Mouse (Mus musculus) forebrain, embryonic 10.5 days (tissue): ENCODE results near the gene Pard6a. TPM values are rescaled to one million over a fixed set of nuclear protein-coding genes. Genes with fewer than 3 reads are reported as not detected.

Source experiments
- DNase-seq: peaks from one replicate; pipeline ENCODE4 v3.0.0-alpha.2; 2017; ENCODE audit warnings: low spot score; ENCODE audit errors: extremely low spot score
- H3K27ac ChIP-seq: fragments of 300-500 bp; sonication (generic); 2 replicates; pipeline ENCODE4 v1.5.1; 2016; ENCODE audit warnings: mild to moderate bottlenecking
- H3K27me3 ChIP-seq: fragments of 300-500 bp; sonication (generic); 2 replicates; pipeline ENCODE4 v1.6.1; 2016; ENCODE audit warnings: mild to moderate bottlenecking; ENCODE audit not compliant: poor library complexity, severe bottlenecking
- H3K36me3 ChIP-seq: fragments of 300-500 bp; sonication (generic); replicated peaks from 2 replicates; pipeline ENCODE4 v1.6.1; 2016; ENCODE audit warnings: mild to moderate bottlenecking, moderate library complexity
- H3K4me1 ChIP-seq: fragments of 300-500 bp; sonication (generic); 2 replicates; pipeline ENCODE4 v1.6.1; 2016
- H3K4me3 ChIP-seq: fragments of 300-500 bp; sonication (generic); 2 replicates; pipeline ENCODE4 v1.5.1; 2016; ENCODE audit warnings: mild to moderate bottlenecking, moderate library complexity
- H3K9me3 ChIP-seq: fragments of 300-500 bp; sonication (generic); 2 replicates; pipeline ENCODE4 v1.6.1; 2016; ENCODE audit warnings: mild to moderate bottlenecking, moderate library complexity
- WGBS: fragments of 180-500 bp; shearing (Covaris S2); methylation state at CpG from one replicate; pipeline ENCODE4 v1.1.7; 2016; 5-methylcytosine and 5-hydroxymethylcytosine counted together
- polyA plus RNA-seq: library from polyadenylated mRNA; unstranded; fragments of >200 nt; fragmentation: Nextera tagmentation; extraction: Ambion mirVana; gene quantifications from 2 replicates; pipeline ENCODE4 v1.2.1, GENCODE M21; 2016

Gene Pard6a
- polyA plus RNA-seq, 1 experiment from 2014 or later: 22.7 TPM

DNA sequence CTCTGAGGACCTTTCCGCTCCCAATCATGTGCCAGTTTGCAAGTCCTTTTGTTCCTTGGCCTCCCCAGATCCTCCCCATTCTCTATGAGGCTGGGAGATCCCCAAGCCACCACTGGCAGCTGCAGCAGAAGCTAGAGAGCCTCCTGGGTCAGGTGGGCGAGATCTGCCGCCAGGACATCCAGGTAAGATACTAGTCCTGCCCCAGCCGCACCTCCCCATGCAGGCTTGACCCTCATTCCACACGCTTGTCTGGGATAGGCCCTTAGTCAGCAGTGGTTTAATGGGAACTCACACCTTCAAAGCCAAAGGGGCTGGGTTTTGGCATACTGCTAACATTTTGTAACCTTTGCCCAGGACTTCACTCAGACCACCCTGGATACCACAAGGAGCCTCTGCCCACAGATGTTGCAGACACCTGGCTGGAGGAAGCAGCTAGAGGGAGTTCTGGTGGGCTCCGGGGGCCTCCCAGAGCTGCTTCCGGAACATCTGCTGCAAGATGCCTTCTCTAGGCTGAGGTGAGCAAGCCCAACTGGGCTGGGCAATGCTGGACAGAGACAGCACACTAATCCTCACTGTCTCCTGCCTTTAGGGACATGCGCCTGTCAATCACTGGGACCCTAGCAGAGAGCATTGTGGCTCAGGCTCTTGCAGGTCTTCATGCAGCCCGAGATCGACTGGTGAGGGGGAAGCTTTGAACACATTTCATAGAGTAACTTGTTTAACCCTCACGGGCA, 8.3 kb upstream of the Pard6a start:
- Histone ChIP-seq H3K4me3 (no peak overlapping the region), H3K36me3 (peaks cover 20% of the 10 kb centered on the region), H3K4me1 (peaks cover 17% of the 10 kb centered on the region), H3K9me3 (peaks cover 7% of the 10 kb centered on the region), H3K27ac (no peak overlapping the region), H3K27me3 (peaks cover 28% of the 10 kb centered on the region)
- 92% methylated on average over 11 of the region's 11 CpGs for WGBS
- no peak for DNase-seq

GRCm38 (mm10) chr8:105693648-105694047, 7.3 kb upstream of the Pard6a start:
- H3K27ac ChIP-seq: peak overlapping the region; percentile 70; the same call in 1 of the 2 replicates
- 4% methylated on average over 30 of the region's 30 CpGs for WGBS

DNA sequence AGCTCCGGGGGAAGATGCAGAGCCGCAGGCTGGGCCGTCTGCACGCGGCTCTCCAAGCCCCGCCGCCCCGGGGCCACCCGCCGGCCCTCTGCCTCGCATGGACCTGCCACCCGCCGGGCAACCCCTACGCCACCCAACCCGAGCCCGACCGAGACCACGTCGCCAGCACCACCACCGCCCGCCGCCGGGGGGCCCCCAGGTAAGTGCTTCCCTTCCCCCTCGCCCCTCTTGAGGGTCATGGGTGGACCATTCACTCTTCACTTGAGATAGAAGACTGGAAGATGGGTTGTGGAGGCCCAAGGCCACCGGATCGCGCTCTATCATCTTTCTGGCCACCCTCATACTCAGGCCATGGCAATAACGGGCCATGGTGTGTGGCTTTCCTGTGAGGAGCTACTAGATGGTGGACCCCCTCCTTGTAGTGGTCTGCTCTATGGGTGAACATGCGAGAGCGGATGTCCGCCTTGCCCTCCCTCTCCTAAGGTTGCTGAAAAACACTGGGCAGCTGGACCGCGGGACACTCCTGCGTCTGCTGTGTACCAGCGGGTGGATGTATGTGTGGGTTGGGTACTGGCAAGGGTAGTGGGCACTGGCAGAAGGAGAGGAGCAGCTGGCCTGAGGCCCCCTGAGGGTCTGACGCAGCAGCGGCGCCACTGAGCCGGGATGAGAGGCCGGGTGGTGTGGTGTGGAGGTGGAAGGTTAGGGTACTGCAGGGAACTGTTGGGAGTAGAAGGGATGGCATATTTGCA, 6.7 kb upstream of the Pard6a start:
- peaks cover 7% of the 10 kb centered on the region for H3K9me3 ChIP-seq
- peak overlapping the region; percentile 70; the same call in 1 of the 2 replicates for H3K27ac ChIP-seq
- H3K4me1 ChIP-seq: peaks cover 16% of the 10 kb centered on the region
- WGBS: 7% methylated on average over 40 of the region's 40 CpGs
- peaks cover 28% of the 10 kb centered on the region for H3K27me3 ChIP-seq
- H3K4me3 ChIP-seq: peak overlapping the region; percentile 59
- DNase-seq: no peak
- H3K36me3 ChIP-seq: peaks cover 34% of the 10 kb centered on the region

More at GRCm38 (mm10) chr8:105693648-105694047, 7.3 kb upstream of the Pard6a start:
- H3K9me3 ChIP-seq: peaks cover 7% of the 10 kb centered on the region
- H3K4me3 ChIP-seq: peak overlapping the region; percentile 59
- peak; percentile 69 for DNase-seq
- H3K4me1 ChIP-seq: peaks cover 17% of the 10 kb centered on the region
- peaks cover 28% of the 10 kb centered on the region for H3K27me3 ChIP-seq
- H3K36me3 ChIP-seq: peaks cover 30% of the 10 kb centered on the region

GRCm38 (mm10) chr8:105695080-105695780, 5.7 kb upstream of the Pard6a start:
- peaks cover 21% of the 10 kb centered on the region for H3K27me3 ChIP-seq
- H3K4me1 ChIP-seq: peaks cover 24% of the 10 kb centered on the region
- no peak for DNase-seq
- H3K4me3 ChIP-seq: no peak overlapping the region
- peaks cover 7% of the 10 kb centered on the region for H3K9me3 ChIP-seq
- peaks cover 37% of the 10 kb centered on the region for H3K36me3 ChIP-seq
- 82% methylated on average over 30 of the region's 30 CpGs for WGBS
- no peak overlapping the region for H3K27ac ChIP-seq

GRCm38 (mm10) chr8:105697196-105697780, 3.7 kb upstream of the Pard6a start:
- Histone ChIP-seq H3K4me3 (0 out of 2 replicates have a peak overlapping the region, but pooled peaks have one; percentile 2), H3K36me3 (peaks cover 41% of the 10 kb centered on the region), H3K27me3 (peaks cover 20% of the 10 kb centered on the region), H3K4me1 (peaks cover 39% of the 10 kb centered on the region), H3K9me3 (peaks cover 7% of the 10 kb centered on the region), H3K27ac (no peak overlapping the region)
- DNase-seq: no peak
- WGBS: 91% methylated on average over 17 of the region's 17 CpGs

DNA sequence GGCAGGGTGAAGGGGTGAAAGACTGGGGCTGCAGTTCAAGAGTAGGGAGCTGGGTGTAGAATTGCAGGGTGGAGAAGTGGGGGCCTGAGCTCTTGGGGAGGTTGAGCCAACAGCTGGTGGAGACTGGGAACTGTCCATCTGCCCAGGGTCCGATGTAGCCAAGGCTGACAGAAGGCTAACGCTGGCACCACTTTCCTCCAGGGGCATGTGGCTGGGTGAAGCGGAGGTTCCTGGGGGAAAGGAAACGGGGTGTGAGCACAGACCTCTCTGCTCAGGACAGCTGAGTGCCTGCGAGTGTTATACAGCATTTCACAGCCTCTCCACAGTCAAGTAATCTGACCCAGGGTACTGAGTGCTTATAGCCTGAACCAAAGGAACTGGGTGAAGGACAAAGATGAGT, 2.2 kb upstream of the Pard6a start:
- Histone ChIP-seq H3K27me3 (peaks cover 20% of the 10 kb centered on the region), H3K4me1 (peaks cover 42% of the 10 kb centered on the region), H3K4me3 (no peak overlapping the region), H3K9me3 (no peaks in the 10 kb centered on the region), H3K27ac (no peak overlapping the region), H3K36me3 (peaks cover 49% of the 10 kb centered on the region)
- WGBS: 95% methylated on average over 5 of the region's 5 CpGs
- no peak for DNase-seq

DNA sequence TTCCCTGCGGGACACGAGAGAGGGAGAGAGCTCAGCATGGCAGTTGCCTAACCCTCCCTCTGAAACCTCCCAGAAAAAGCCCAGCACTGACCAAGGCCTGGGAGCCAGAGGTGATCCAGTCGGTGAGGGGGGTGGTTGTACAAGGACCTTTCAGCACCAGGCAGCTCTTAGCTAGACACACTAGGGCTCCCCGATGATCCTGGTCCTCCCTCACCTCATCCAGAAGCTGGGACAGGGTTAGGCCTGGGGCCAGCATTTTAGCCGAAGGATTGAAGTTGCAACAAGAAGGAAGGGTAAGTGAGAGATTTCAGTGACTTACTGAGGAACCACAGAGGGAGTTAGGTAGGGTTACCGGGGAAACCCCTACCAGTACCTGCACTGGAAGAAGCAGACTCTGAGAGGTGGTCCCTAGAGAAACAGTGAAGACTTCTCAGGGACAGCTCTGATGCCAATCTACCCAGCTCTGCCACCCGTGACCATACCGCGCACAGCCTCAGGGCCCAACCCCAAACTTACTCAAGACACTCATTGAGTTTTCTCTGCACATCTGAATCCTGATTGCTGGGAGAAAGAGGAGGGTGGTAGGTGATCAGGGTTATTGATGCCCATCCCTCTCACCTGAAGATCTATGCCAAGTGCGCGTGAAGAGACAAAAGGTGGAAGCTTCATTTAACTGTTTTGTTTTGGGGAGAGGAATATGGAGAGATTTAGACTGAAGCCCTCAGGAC, 1.3 kb upstream of the Pard6a start:
- H3K27ac ChIP-seq: no peak overlapping the region; the same call in 1 of the 2 replicates
- H3K27me3 ChIP-seq: peaks cover 11% of the 10 kb centered on the region
- DNase-seq: no peak
- peak overlapping the region; percentile 77 for H3K4me3 ChIP-seq
- no peaks in the 10 kb centered on the region for H3K9me3 ChIP-seq
- WGBS: 87% methylated on average over 11 of the region's 11 CpGs
- peaks cover 58% of the 10 kb centered on the region for H3K36me3 ChIP-seq
- H3K4me1 ChIP-seq: peaks cover 37% of the 10 kb centered on the region

- WGBS: under 1% methylated on average over 21 of the region's 21 CpGs
- DNase-seq: no peak
- peaks cover 40% of the 10 kb centered on the region for H3K4me1 ChIP-seq
- peak overlapping the region; percentile 86 for H3K27ac ChIP-seq
- no peaks in the 10 kb centered on the region for H3K9me3 ChIP-seq
- peaks cover 67% of the 10 kb centered on the region for H3K36me3 ChIP-seq
- H3K4me3 ChIP-seq: peak overlapping the region; percentile 77
- H3K27me3 ChIP-seq: peaks cover 2% of the 10 kb centered on the region
Observed at GRCm38 (mm10) chr8:105700566-105700965, 382 bp upstream of the Pard6a start.

DNA sequence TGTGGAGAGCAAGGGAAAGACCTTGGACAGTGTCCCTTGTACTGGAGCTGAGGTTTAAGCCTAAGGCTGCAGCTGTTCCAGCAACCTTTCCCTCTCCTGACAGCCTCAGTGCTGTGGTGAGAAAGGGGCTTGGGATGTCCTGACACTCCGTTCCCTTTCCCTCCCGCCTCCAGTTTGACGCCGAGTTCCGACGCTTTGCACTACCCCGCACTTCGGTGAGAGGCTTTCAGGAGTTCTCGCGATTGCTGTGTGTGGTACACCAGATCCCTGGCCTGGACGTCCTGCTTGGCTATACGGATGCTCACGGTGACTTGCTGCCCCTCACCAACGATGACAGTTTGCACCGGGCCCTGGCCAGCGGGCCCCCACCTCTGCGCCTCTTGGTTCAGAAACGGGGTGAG, 1.1 kb downstream of the Pard6a start:
- H3K36me3 ChIP-seq: peaks cover 65% of the 10 kb centered on the region
- H3K27me3 ChIP-seq: no peaks in the 10 kb centered on the region
- no peaks in the 10 kb centered on the region for H3K9me3 ChIP-seq
- 37% methylated on average over 18 of the region's 18 CpGs for WGBS
- no peak for DNase-seq
- peak overlapping the region; percentile 77 for H3K4me3 ChIP-seq
- H3K4me1 ChIP-seq: peaks cover 52% of the 10 kb centered on the region
- H3K27ac ChIP-seq: peak overlapping the region; percentile 86

GRCm38 (mm10) chr8:105702731-105703415, 1.9 kb downstream of the Pard6a start:
- H3K27me3 ChIP-seq: no peaks in the 10 kb centered on the region
- H3K4me1 ChIP-seq: peaks cover 61% of the 10 kb centered on the region
- H3K36me3 ChIP-seq: peaks cover 57% of the 10 kb centered on the region
- WGBS: 91% methylated on average over 24 of the region's 24 CpGs
- DNase-seq: no peak
- no peaks in the 10 kb centered on the region for H3K9me3 ChIP-seq
- H3K4me3 ChIP-seq: peak overlapping the region; percentile 77; the same call in 1 of the 2 replicates
- no peak overlapping the region for H3K27ac ChIP-seq

DNA sequence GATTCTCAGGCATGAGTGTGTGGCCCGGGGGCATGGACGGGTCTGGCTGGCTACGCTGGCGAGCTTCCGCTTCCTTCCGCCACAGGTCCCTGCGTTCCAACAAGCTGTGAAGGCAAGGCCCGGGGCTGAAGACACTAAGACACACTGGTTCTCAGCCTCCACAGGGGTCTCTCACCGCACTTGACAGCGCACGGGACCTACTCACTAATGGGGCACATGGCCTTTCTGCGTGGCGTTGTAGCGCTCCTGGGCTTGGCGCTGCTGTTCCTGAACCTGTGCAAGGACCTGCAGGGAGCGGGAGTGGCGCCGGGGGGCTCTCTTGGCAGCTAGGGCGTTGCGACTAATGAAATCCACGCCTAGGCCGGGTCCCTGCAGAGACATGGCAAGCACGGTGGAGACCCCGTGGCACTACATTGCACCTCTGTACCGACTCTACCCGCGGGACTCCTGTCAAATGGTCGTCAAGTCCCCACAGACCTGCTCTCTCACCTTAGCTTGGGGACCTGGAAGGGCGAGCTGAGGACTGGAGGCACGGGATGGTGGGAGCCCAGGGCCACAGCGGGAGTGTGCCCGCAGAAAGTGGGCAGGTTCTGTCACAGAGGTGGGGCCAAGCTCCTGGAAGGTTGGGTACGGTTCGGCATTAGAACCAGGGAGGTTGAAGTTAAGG, 3.3 kb downstream of the Pard6a start:
- WGBS: 93% methylated on average over 34 of the region's 34 CpGs
- peaks cover 65% of the 10 kb centered on the region for H3K4me1 ChIP-seq
- no peak overlapping the region for H3K27ac ChIP-seq
- H3K36me3 ChIP-seq: peaks cover 44% of the 10 kb centered on the region
- DNase-seq: no peak
- no peaks in the 10 kb centered on the region for H3K9me3 ChIP-seq
- H3K4me3 ChIP-seq: no peak overlapping the region; the same call in 1 of the 2 replicates
- H3K27me3 ChIP-seq: no peaks in the 10 kb centered on the region
